Mouse (Mus musculus) MN1 (cell line): ENCODE measurements around the gene Golt1b.

Experiments
- DNase-seq: peaks from one replicate; pipeline ENCODE4 v3.0.0-alpha.2; 2016; ENCODE audit warnings: low spot score

Golt1b gene

DNA sequence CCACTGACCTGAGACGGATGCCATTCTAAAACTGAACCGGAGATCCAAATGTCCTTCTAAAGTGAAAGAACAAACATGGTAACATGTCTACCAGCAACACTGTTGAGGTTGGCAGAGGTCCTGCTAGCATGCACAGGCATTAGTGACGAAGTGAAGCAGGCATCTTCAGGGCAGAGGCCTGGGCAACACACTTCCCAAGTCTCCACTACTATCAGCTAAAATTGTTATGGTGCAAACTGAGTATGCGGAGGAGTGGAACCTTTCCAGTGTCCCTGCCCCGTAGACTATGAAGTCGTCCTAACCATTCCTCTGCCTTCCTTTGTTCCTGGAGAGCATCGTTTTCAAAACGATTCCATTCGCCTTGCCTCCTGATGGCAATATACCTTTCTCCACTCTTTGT lies 2.5 kb upstream of the Golt1b start:
- no peak for DNase-seq

GRCm38 (mm10) chr6:142386285-142387010 lies 573 bp upstream of the Golt1b start:
- DNase-seq = no peak

DNA sequence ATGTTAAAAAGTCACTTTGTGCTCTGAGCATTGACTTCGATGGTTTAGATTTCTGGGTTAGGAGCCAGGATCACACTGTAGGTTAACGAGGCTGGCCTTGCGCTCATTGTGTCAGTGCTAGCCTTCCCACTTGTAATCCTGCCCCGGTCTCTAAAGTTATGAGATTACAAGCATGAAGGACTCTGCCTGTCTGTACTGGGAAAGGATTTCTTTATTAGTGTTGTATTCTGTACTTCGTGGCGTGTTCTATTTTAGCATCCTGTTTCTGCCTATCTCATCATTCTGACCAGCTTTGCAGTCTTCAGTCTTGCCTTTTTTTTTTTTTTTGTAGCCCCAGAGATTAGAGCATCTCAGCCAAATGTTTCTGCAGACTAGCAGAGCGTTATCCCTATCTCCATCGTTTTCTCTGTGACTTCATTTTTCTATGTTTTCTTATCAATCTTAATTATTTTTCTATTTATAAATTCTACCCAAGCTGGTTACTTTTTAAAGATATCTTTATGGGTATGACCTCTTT lies 792 bp downstream of the Golt1b start:
- peak; percentile 37 for DNase-seq

DNA sequence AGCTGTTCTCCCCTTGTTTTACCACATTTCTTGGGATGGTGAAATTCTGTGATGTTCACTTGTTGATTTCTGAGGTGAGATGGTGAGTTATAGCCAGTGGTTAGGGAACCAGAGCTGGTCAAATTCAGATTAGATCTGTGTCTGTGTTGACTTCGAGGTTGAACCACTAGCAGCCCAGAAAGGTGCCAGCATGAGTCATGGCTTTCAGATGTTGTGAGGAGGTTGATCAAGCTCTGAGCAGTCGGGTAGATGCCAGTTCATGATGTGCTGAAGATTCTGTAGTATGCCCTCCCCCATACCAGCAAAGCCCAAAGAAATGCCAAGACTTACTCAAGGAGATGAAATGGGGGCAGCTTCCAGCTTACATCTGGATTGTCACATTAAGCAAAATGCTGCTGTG lies 2.1 kb downstream of the Golt1b start:
- DNase-seq = peak; percentile 40

DNA sequence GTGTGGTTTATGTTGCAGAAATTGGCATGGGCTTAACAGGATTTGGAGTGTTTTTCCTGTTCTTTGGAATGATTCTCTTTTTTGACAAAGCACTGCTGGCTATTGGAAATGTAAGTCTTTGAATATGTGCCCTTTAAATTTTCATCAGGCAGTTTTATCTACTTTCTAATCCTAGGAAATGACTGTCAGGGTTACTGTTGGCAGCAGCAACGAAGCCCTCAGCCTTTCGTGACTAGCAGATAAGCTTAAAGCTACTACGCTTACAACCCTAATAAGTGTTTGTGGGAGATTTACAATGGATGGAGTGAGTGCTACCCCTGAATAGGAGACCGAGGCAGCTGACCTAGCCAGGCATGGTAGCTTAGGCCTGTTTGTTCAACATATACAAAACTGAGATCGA lies 5.3 kb downstream of the Golt1b start:
- DNase-seq = no peak

GRCm38 (mm10) chr6:142394669-142395068 lies 7.6 kb downstream of the Golt1b start:
- no peak for DNase-seq

DNA sequence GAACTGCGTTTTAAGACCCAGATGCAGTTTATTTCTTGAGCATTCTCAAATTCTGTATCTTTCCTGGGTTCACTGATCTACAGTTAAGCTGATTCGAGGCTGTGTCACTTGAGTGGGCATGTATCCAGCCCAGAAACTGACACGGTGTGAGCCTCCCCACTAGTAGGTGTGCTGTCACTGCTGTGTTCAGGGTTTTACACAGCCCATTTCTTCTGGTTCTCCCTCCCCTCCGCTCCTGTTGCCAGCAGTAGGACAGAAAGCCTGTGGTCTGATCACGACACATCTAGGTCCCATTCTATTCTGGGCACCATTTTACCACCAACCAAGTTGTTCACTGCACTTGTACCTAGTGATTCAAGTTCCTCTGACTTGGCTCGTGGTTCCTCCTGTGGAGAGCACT lies 8.7 kb downstream of the Golt1b start:
- DNase-seq = no peak

GRCm38 (mm10) chr6:142411140-142411539 lies 24.1 kb downstream of the Golt1b start:
- no peak for DNase-seq

DNA sequence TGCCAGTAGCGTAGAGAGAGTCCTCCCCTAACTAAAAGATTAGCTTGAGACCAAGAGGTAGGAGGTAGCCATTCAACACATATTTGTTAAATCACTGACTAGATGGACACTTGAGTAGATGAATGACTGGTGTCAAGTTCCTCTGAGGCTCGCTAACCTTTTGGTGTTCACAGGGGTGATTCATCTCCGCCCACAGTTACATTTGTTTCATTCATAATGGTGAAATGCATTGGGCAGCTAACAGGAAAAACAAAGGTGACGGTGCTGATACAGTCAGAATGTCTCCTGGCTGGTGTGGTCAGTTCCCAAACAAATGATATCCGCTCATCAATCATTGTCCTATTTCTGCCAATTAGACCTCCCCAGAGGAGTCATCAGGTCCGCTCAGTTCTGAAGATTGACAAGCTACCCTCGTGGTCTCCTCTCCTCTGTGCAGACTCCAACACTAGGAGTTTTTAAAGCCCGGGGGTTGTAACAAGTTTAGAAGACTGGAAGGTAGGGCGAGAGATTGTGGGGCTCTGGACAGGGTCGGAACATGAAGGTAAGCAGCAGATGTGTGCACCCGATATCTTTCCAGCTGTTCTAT lies 26.0 kb downstream of the Golt1b start, which contains the start of gene Spx:
Gene Spx (plus strand): TSS at position 536 of the 586 bp plus-strand sequence.
- DNase-seq = no peak

GRCm38 (mm10) chr6:142413845-142414244 lies 26.8 kb downstream of the Golt1b start:
- no peak for DNase-seq

- no peak for DNase-seq
Observed at GRCm38 (mm10) chr6:142414597-142414996, 27.6 kb downstream of the Golt1b start.

DNA sequence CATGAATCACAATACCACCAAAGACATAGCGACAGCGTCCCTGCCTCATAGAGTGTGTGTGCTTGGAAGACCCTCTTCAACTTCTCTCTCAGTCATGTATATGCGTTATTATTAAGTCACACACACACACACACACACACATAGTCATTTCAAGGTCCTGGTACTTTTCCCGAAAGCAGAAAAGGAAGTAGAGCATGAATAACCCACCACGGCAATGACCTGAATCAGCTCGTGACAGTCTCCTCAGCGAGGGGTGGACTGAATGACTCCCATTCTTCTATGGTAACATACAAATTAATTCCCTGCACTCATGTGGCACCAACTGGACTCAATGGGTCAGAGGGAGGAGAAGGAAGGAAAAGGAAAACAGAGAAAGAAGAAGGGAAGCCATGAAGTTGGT lies 38.0 kb downstream of the Golt1b start:
- no peak for DNase-seq

DNA sequence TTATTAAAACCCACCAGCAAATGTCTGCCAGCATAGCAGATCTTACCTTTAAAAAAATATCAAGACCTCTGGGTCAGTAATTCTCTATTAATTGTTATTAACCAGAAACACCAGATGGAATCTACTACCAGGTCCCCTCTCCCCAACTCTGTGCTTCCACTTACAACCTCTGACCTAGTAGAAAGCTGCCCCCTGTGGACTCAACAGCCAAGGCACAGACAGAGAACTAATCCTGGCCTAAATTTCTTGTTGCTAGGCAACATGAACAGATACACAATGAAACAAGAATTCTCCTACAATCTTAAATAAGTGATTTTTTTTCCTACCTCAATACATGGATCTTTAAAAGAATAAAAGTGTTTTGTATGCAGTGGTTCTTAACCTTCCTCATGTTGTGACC lies 42.1 kb downstream of the Golt1b start:
- DNase-seq = no peak

- no peak for DNase-seq
Observed at GRCm38 (mm10) chr6:142451381-142451780, 64.4 kb downstream of the Golt1b start.

- no peak for DNase-seq
Observed at GRCm38 (mm10) chr6:142453311-142453710, 66.3 kb downstream of the Golt1b start.
